Mouse (Mus musculus) right cerebral cortex, postnatal 25 days (tissue): Measurements from ENCODE around the gene Camk2d.

Experiments used
- DNase-seq: peaks from one replicate; pipeline ENCODE4 v3.0.0; 2022

The Camk2d gene

GRCm38 (mm10) chr3:126695456-126696293 lies 99.6 kb downstream of the Camk2d start:
- peak; percentile 29 for DNase-seq

GRCm38 (mm10) chr3:126696620-126697019 lies 100.5 kb downstream of the Camk2d start:
- no peak for DNase-seq

- no peak for DNase-seq
Observed at GRCm38 (mm10) chr3:126699740-126700139, 103.6 kb downstream of the Camk2d start.

- DNase-seq = no peak
Observed at GRCm38 (mm10) chr3:126701067-126701466, 105.0 kb downstream of the Camk2d start.

GRCm38 (mm10) chr3:126701586-126701985 lies 105.5 kb downstream of the Camk2d start:
- DNase-seq = no peak

GRCm38 (mm10) chr3:126705490-126705889 lies 109.4 kb downstream of the Camk2d start:
- no peak for DNase-seq

GRCm38 (mm10) chr3:126714281-126714680 lies 118.2 kb downstream of the Camk2d start:
- DNase-seq = no peak

GRCm38 (mm10) chr3:126723021-126723449 lies 126.9 kb downstream of the Camk2d start:
- DNase-seq = peak; percentile 31

- DNase-seq = no peak
Observed at GRCm38 (mm10) chr3:126723458-126723857, 127.4 kb downstream of the Camk2d start.

- no peak for DNase-seq
Observed at GRCm38 (mm10) chr3:126725647-126726046, 129.5 kb downstream of the Camk2d start.

- DNase-seq = no peak
Observed at GRCm38 (mm10) chr3:126727387-126727786, 131.3 kb downstream of the Camk2d start.

GRCm38 (mm10) chr3:126730411-126730810 lies 134.3 kb downstream of the Camk2d start:
- DNase-seq = no peak

- no peak for DNase-seq
Observed at GRCm38 (mm10) chr3:126732323-126732722, 136.2 kb downstream of the Camk2d start.

- no peak for DNase-seq
Observed at GRCm38 (mm10) chr3:126734533-126734932, 138.4 kb downstream of the Camk2d start.

- DNase-seq = no peak
Observed at GRCm38 (mm10) chr3:126735211-126735610, 139.1 kb downstream of the Camk2d start.

- DNase-seq = no peak
Observed at GRCm38 (mm10) chr3:126737128-126737527, 141.0 kb downstream of the Camk2d start.

- no peak for DNase-seq
Observed at GRCm38 (mm10) chr3:126740146-126740545, 144.0 kb downstream of the Camk2d start.

- no peak for DNase-seq
Observed at GRCm38 (mm10) chr3:126744432-126745133, 148.5 kb downstream of the Camk2d start.

GRCm38 (mm10) chr3:126746148-126746803 lies 150.2 kb downstream of the Camk2d start:
- no peak for DNase-seq

- DNase-seq = no peak
Observed at GRCm38 (mm10) chr3:126747628-126748027, 151.5 kb downstream of the Camk2d start.

GRCm38 (mm10) chr3:126751377-126752098 lies 155.4 kb downstream of the Camk2d start:
- no peak for DNase-seq

GRCm38 (mm10) chr3:126752978-126753377 lies 156.9 kb downstream of the Camk2d start:
- DNase-seq = no peak

GRCm38 (mm10) chr3:126758398-126758797 lies 162.3 kb downstream of the Camk2d start:
- DNase-seq = no peak
